Comparison of ENCODE assay signal across 10 mouse cellular contexts in the genomic region with DNA sequence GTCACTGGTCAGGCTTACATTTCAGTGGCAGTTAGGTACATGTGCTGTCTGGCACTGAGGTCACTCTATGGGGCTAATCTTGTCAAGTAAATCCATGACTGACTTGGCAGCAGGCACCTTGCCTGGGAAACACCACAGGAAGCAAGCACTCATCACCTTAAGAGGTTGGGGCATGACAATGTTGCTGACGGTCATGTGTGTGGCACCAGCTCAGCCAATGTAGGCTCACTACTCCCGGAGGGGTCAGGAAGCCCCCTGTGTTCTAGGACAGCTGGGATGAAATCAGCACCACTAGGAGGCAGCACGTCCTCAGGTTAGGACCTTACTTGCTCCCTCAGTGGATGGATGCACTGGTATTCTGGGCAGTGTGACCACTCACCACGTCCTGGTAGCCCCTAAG. TPM values are rescaled to one million over a fixed set of nuclear protein-coding genes. Genes with fewer than 3 reads are reported as not detected.
A peak's percentile ranks its signal among the peaks of the same experiment; 100 is the strongest.
DNase-seq lines count a peak whose midpoint lies in the region; ATAC-seq and TF ChIP-seq lines count a peak whose summit lies in the region.
"Had no signal": no experiment of that assay in that cellular context is flagged by ENCODE, and none has a peak within 500 bp of the region (broad histone marks: within the 10 kb centered on the region; RNA-seq: fewer than 3 reads in every experiment).

No protein-coding gene starts in this region.

- ATAC-seq in kidney, embryonic 14.5 days (ENCODE audit: low FRiP score, low TSS enrichment) = no peak

- H3K27me3 ChIP-seq in kidney, embryonic 14.5 days (ENCODE audit: control insufficient read depth, insufficient read depth, low read length) = no peaks in the 10 kb centered on the region
- no peaks in the 10 kb centered on the region for H3K27me3 ChIP-seq in CH12.LX (replicated peaks)

- DNase-seq in kidney, adult 11 months = peak; percentile 52
- DNase-seq in CH12.LX (ENCODE audit: extremely low read depth) = no peak
- DNase-seq in kidney, postnatal 4 days = peak; percentile 59 to 68
- DNase-seq in neural tube, embryonic 10.5 days (ENCODE audit: extremely low spot score, low spot score) = no peak
- no peak for DNase-seq in left cerebral cortex, postnatal 36 days (ENCODE audit: low spot score in 2 of 2)
- DNase-seq in urinary bladder, postnatal 14 days (ENCODE audit: low spot score) = no peak

- peak in 1 of 2 experiments; percentile 68; a peak in 2 of 4 replicates for TF ChIP-seq CTCF in CH12.LX (conservative IDR thresholded peaks at IDR 0.05 in 1 of 2, IDR thresholded peaks at IDR 0.05 in 1 of 2; ENCODE audit: low read depth in 2 of 2, low read length in 2 of 2)
- peak; percentile 29; the same call in 1 of the 2 replicates for TF ChIP-seq CTCF in bone marrow macrophage, adult 2 months (IDR thresholded peaks at IDR 0.05; ENCODE audit: low read depth, low read length)

- H3K79me2 ChIP-seq in CH12.LX (replicated peaks; ENCODE audit: control insufficient read depth, extremely low read depth, insufficient read depth, poor library complexity, severe bottlenecking) = no peaks in the 10 kb centered on the region

- TF ChIP-seq POLR2A in CH12.LX (IDR thresholded peaks at IDR 0.05; ENCODE audit: low read depth, low read length) = no peak
- TF ChIP-seq POLR2A in bone marrow macrophage, adult 2 months (IDR thresholded peaks at IDR 0.05; ENCODE audit: borderline replicate concordance, low read depth, low read length) = no peak

- peaks cover 20% of the 10 kb centered on the region for H3K4me1 ChIP-seq in kidney, embryonic 14.5 days (ENCODE audit: control insufficient read depth, insufficient read depth, low read length)
- peaks cover 16 to 24% of the 10 kb centered on the region in 2 experiments for H3K4me1 ChIP-seq in CH12.LX (ENCODE audit: control insufficient read depth in 1 of 2, insufficient read depth in 2 of 2)
- peaks cover 13% of the 10 kb centered on the region for H3K4me1 ChIP-seq in bone marrow macrophage, adult 2 months (ENCODE audit: control insufficient read depth, insufficient read depth, low read length)

- H3K4me2 ChIP-seq in kidney, embryonic 14.5 days (replicated peaks; ENCODE audit: low read depth, low read length) = no peak overlapping the region
- H3K4me2 ChIP-seq in CH12.LX (ENCODE audit: insufficient read depth, low read depth, poor library complexity, severe bottlenecking) = no peak overlapping the region

- no peak overlapping the region for H3K27ac ChIP-seq in kidney, embryonic 14.5 days (ENCODE audit: low read depth, low read length)
- no peak overlapping the region for H3K27ac ChIP-seq in CH12.LX (ENCODE audit: insufficient read depth, low read depth)
- H3K27ac ChIP-seq in bone marrow macrophage, adult 2 months (ENCODE audit: insufficient read depth, low read depth, low read length) = no peak overlapping the region

- no peak overlapping the region for H3K9ac ChIP-seq in kidney, embryonic 14.5 days (ENCODE audit: low read depth, low read length)
- no peak overlapping the region for H3K9ac ChIP-seq in CH12.LX (ENCODE audit: insufficient read depth, low read depth)

- WGBS in kidney, embryonic 14.5 days = 49% methylated on average over 4 of the region's 4 CpGs

- dilution Hi-C loops in CH12.LX (cut with MboI; ENCODE audit: extremely low pct_ligation_motif_present, extremely low pct_unique_long_range_greater_than_20kb, low sequenced_read_pairs) = no loop called here

- peaks cover 32% of the 10 kb centered on the region for H3K36me3 ChIP-seq in kidney, embryonic 14.5 days (ENCODE audit: control insufficient read depth, insufficient read depth, low read length)
- H3K36me3 ChIP-seq in CH12.LX (replicated peaks in 1 of 2; ENCODE audit: control insufficient read depth in 1 of 2, insufficient read depth in 1 of 2, low read length in 1 of 2) = peaks cover 29 to 57% of the 10 kb centered on the region in 2 experiments

- TF ChIP-seq EP300 in CH12.LX (IDR thresholded peaks at IDR 0.05; ENCODE audit: low read length) = no peak

- TF ChIP-seq RAD21 in CH12.LX (IDR thresholded peaks at IDR 0.05; ENCODE audit: low read depth, low read length) = peak; percentile 67

- in situ Hi-C loops in CH12.LX (cut with MboI; ENCODE audit: low pct_ligation_motif_present, low pct_unique_long_range_greater_than_20kb, low sequenced_read_pairs) = no loop called here

- intact Hi-C loops in left cerebral cortex, postnatal 36 days (cut with DNase I) = no loop called here

- H3K9me3 ChIP-seq in kidney, embryonic 14.5 days (ENCODE audit: control insufficient read depth, low read length) = no peaks in the 10 kb centered on the region
- H3K9me3 ChIP-seq in CH12.LX (replicated peaks; ENCODE audit: low read length) = no peaks in the 10 kb centered on the region

- no peak overlapping the region for H3K4me3 ChIP-seq in kidney, embryonic 14.5 days (ENCODE audit: low read length)
- no peak overlapping the region for H3K4me3 ChIP-seq in CH12.LX (replicated peaks in 1 of 3; ENCODE audit: low read depth in 2 of 3, low read length in 2 of 3, poor library complexity in 1 of 3)
- no peak overlapping the region for H3K4me3 ChIP-seq in bone marrow macrophage, adult 2 months (ENCODE audit: insufficient read depth, low read length)

TF ChIP-seq in CH12.LX, 34 proteins besides CTCF, POLR2A, EP300 and RAD21:
- no peak for TF ChIP-seq POLR2AphosphoS2 (IDR thresholded peaks at IDR 0.05; ENCODE audit: low read depth, low read length)
- TF ChIP-seq USF2 (conservative IDR thresholded peaks at IDR 0.05; ENCODE audit: low read depth, low read length) = no peak
- peak; percentile 45 for TF ChIP-seq SMC3 (IDR thresholded peaks at IDR 0.05; ENCODE audit: low read depth, low read length)
- TF ChIP-seq IRF4 (IDR thresholded peaks at IDR 0.05; ENCODE audit: low read depth, low read length) = peak; percentile 16; the same call in 1 of the 2 replicates
- TF ChIP-seq MYC (IDR thresholded peaks at IDR 0.05; ENCODE audit: low read depth, low read length) = no peak
- TF ChIP-seq USF1 (IDR thresholded peaks at IDR 0.05; ENCODE audit: low read depth, low read length) = no peak
- TF ChIP-seq MEF2A (IDR thresholded peaks at IDR 0.05; ENCODE audit: borderline replicate concordance, low read depth, low read length) = no peak
TF ChIP-seq in CH12.LX: peak in this region for 2.

RNA-seq across cellular contexts. Expression of gene Mcrip1, which starts 7.6 kb away (rescaled TPM):
- polyA plus RNA-seq in kidney, embryonic 14.5 days (2014; fragmentation: Nextera tagmentation; extraction: Ambion mirVana) = 236 and 265 TPM in 2 replicates
- total RNA-seq in CH12.LX (2012; rRNA removed) (25.8 and 39.6 TPM in 2 replicates), CH12.LX (2014; rRNA removed) (37.6 and 46.2 TPM in 2 replicates)
- 60.2 and 66.5 TPM in 2 replicates for polyA plus RNA-seq in CH12.LX (2012; ENCODE audit: insufficient read length, low read depth)
- 63.5 and 64.0 TPM in 2 replicates for polyA plus RNA-seq in bone marrow macrophage, adult 2 months (2012; ENCODE audit: insufficient read depth, insufficient read length, missing spikeins)
- total RNA-seq in left cerebral cortex, postnatal 36 days (2021) = 10 to 100 TPM; 73.4 to 91.7 TPM

RNA-seq across cellular contexts. Expression of gene Ppp1r27, which starts 9.0 kb away (rescaled TPM):
- polyA plus RNA-seq in kidney, embryonic 14.5 days (2014; fragmentation: Nextera tagmentation; extraction: Ambion mirVana) = 0.58 and 0.89 TPM in 2 replicates
- total RNA-seq in CH12.LX (2012; rRNA removed) = not detected in 2 replicates
- not detected in 2 replicates for total RNA-seq in CH12.LX (2014; rRNA removed)
- not detected in 2 replicates for polyA plus RNA-seq in CH12.LX (2012; ENCODE audit: insufficient read length, low read depth)
- polyA plus RNA-seq in bone marrow macrophage, adult 2 months (2012; ENCODE audit: insufficient read depth, insufficient read length, missing spikeins) = not detected in 2 replicates
- total RNA-seq in left cerebral cortex, postnatal 36 days (2021) = not detected
- total RNA-seq: layer of hippocampus, postnatal 25 days had no signal
- polyA plus RNA-seq: stomach, embryonic 14.5 days had no signal

RNA-seq across cellular contexts. Expression of gene Gcgr, which starts 11.4 kb away (rescaled TPM):
- 2.0 and 2.4 TPM in 2 replicates for polyA plus RNA-seq in kidney, embryonic 14.5 days (2014; fragmentation: Nextera tagmentation; extraction: Ambion mirVana)
- total RNA-seq in CH12.LX (2012; rRNA removed) (0.13 TPM in 1 of 2 replicates, not detected in the other), CH12.LX (2014; rRNA removed) (0.09 and 0.16 TPM in 2 replicates)
- 0.20 TPM in 1 of 2 replicates, not detected in the other for polyA plus RNA-seq in CH12.LX (2012; ENCODE audit: insufficient read length, low read depth)
- not detected in 2 replicates for polyA plus RNA-seq in bone marrow macrophage, adult 2 months (2012; ENCODE audit: insufficient read depth, insufficient read length, missing spikeins)
- total RNA-seq in left cerebral cortex, postnatal 36 days (2021) = not detected

RNA-seq across cellular contexts. Expression of gene P4hb, which starts 31.1 kb away (rescaled TPM):
- 558 and 716 TPM in 2 replicates for polyA plus RNA-seq in kidney, embryonic 14.5 days (2014; fragmentation: Nextera tagmentation; extraction: Ambion mirVana)
- total RNA-seq in CH12.LX (2012; rRNA removed) (531 and 594 TPM in 2 replicates), CH12.LX (2014; rRNA removed) (453 and 486 TPM in 2 replicates)
- polyA plus RNA-seq in CH12.LX (2012; ENCODE audit: insufficient read length, low read depth) = 644 and 662 TPM in 2 replicates
- 292 and 334 TPM in 2 replicates for polyA plus RNA-seq in bone marrow macrophage, adult 2 months (2012; ENCODE audit: insufficient read depth, insufficient read length, missing spikeins)
- 100 to 1,000 TPM; 122 to 126 TPM for total RNA-seq in left cerebral cortex, postnatal 36 days (2021)

RNA-seq across cellular contexts. Expression of gene Arhgdia, which starts 39.5 kb away (rescaled TPM):
- 454 and 612 TPM in 2 replicates for polyA plus RNA-seq in kidney, embryonic 14.5 days (2014; fragmentation: Nextera tagmentation; extraction: Ambion mirVana)
- total RNA-seq in CH12.LX (2012; rRNA removed) (417 and 467 TPM in 2 replicates), CH12.LX (2014; rRNA removed) (126 and 172 TPM in 2 replicates)
- 957 and 958 TPM in 2 replicates for polyA plus RNA-seq in CH12.LX (2012; ENCODE audit: insufficient read length, low read depth)
- 628 and 760 TPM in 2 replicates for polyA plus RNA-seq in bone marrow macrophage, adult 2 months (2012; ENCODE audit: insufficient read depth, insufficient read length, missing spikeins)
- 100 to 1,000 TPM; 304 to 344 TPM for total RNA-seq in left cerebral cortex, postnatal 36 days (2021)

Comparison
In these comparisons a context has a peak if more than half of its experiments do, and no peak if none do; other contexts are left out.
1. DNase-seq: peak in kidney, adult 11 months (single experiment) and kidney, postnatal 4 days (2 of 2); none in CH12.LX (single experiment), neural tube, embryonic 10.5 days (single experiment), left cerebral cortex, postnatal 36 days (0 of 2) and urinary bladder, postnatal 14 days (single experiment).